Mouse (Mus musculus) heart, embryonic 10.5 days (tissue): ENCODE data around the gene Vav2. TPM values are rescaled to one million over a fixed set of nuclear protein-coding genes. Genes with fewer than 3 reads are reported as not detected.

Experiments used
- DNase-seq: peaks from one replicate; pipeline ENCODE4 v3.0.0-alpha.2; 2017; ENCODE audit warnings: low spot score
- H3K27ac ChIP-seq: fragments of 300-500 bp; sonication (generic); 2 replicates; pipeline ENCODE4 v1.5.1; 2016; ENCODE audit warnings: mild to moderate bottlenecking
- H3K27me3 ChIP-seq: fragments of 300-500 bp; sonication (generic); 2 replicates; pipeline ENCODE4 v1.6.1; 2016; ENCODE audit warnings: mild to moderate bottlenecking; ENCODE audit not compliant: poor library complexity, insufficient read depth, severe bottlenecking
- H3K36me3 ChIP-seq: fragments of 300-500 bp; sonication (generic); 2 replicates; pipeline ENCODE4 v1.6.1; 2016; ENCODE audit warnings: mild to moderate bottlenecking, moderate library complexity
- H3K4me1 ChIP-seq: fragments of 300-500 bp; sonication (generic); 2 replicates; pipeline ENCODE4 v1.6.1; 2016; ENCODE audit warnings: mild to moderate bottlenecking
- H3K4me3 ChIP-seq: fragments of 300-500 bp; sonication (generic); 2 replicates; pipeline ENCODE4 v1.5.1; 2016; ENCODE audit warnings: mild to moderate bottlenecking, moderate library complexity
- H3K9me3 ChIP-seq: fragments of 300-500 bp; sonication (generic); 2 replicates; pipeline ENCODE4 v1.6.1; 2016; ENCODE audit warnings: mild to moderate bottlenecking, moderate library complexity
- whole genome bisulfite sequencing: fragments of 180-500 bp; shearing (Covaris S2); methylation state at CpG from one replicate; pipeline ENCODE4 v1.1.7; 2016; 5-methylcytosine and 5-hydroxymethylcytosine counted together
- polyA plus RNA-seq: library from polyadenylated mRNA; unstranded; fragments of >200 nt; fragmentation: Nextera tagmentation; extraction: Ambion mirVana; gene quantifications from 2 replicates; pipeline ENCODE4 v1.2.1, GENCODE M21; 2016

Vav2 gene
- polyA plus RNA-seq, 1 experiment from 2014 or later = 8.1 TPM

DNA sequence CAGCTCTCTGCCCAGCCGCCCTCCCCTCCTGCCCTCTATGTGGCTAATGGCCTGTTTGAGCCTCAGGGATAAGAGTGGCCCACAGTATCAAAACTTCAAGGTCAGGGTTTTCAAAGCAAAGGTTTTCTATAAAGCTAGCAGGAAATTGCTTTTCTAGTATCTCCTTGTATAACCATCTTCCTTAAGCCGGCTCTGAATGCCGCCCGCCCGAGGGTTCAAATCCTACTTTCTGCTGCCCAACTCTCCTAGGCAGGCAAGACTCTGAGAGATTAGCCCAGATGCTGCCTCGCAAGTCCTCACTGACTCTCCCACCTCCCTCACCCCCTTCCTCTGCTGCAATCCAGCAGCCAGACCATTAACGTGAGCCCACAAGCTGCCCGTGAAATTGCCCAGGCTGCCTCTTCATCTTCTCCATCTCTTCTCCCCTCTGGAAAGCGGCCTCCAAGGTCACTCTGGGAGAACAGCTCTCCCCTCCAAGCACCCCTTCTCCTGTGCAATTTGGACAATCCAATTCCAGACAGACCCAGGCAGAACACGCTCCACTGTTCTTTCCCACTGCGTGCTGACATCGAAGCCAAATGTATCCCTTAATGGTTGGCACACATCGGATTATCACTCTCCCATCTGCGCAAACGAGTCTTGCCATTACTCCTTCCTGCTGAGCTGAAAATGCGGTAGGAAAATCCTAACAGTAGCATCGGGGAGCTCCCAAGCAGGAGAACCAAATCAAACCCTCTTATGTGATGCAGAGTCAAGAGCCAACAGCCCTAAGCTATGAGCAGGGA is 30.0 kb downstream of the Vav2 start:
- 57% methylated on average over 17 of the region's 17 CpGs for WGBS
- Histone ChIP-seq H3K36me3 (peaks cover 16% of the 10 kb centered on the region), H3K4me3 (no peak overlapping the region), H3K9me3 (no peaks in the 10 kb centered on the region), H3K27ac (peak overlapping the region; percentile 43; the same call in 1 of the 2 replicates), H3K4me1 (peaks cover 56% of the 10 kb centered on the region), H3K27me3 (no peaks in the 10 kb centered on the region)
- no peak for DNase-seq

GRCm38 (mm10) chr2:27394158-27394832 is 32.5 kb downstream of the Vav2 start:
- H3K9me3 ChIP-seq = no peaks in the 10 kb centered on the region
- peaks cover 4% of the 10 kb centered on the region for H3K36me3 ChIP-seq
- 68% methylated on average over 10 of the region's 10 CpGs for WGBS
- H3K4me3 ChIP-seq = no peak overlapping the region
- peaks cover 82% of the 10 kb centered on the region for H3K4me1 ChIP-seq
- H3K27ac ChIP-seq = no peak overlapping the region
- no peaks in the 10 kb centered on the region for H3K27me3 ChIP-seq
- DNase-seq = no peak

- H3K36me3 ChIP-seq = no peaks in the 10 kb centered on the region
- H3K4me1 ChIP-seq = peaks cover 89% of the 10 kb centered on the region
- no peaks in the 10 kb centered on the region for H3K27me3 ChIP-seq
- 14% methylated on average over 5 of the region's 5 CpGs for WGBS
- peak overlapping the region; percentile 42; the same call in 1 of the 2 replicates for H3K27ac ChIP-seq
- H3K4me3 ChIP-seq = no peak overlapping the region
- no peaks in the 10 kb centered on the region for H3K9me3 ChIP-seq
- DNase-seq = no peak
Observed at GRCm38 (mm10) chr2:27392278-27392677, 34.6 kb downstream of the Vav2 start.

- H3K4me1 ChIP-seq = peaks cover 74% of the 10 kb centered on the region
- H3K36me3 ChIP-seq = peaks cover 4% of the 10 kb centered on the region; the same call in 1 of the 2 replicates
- no peaks in the 10 kb centered on the region for H3K9me3 ChIP-seq
- WGBS = 14% methylated on average over 4 of the region's 4 CpGs
- H3K27me3 ChIP-seq = no peaks in the 10 kb centered on the region; the same call in 1 of the 2 replicates
- peak; percentile 84 for DNase-seq
- H3K4me3 ChIP-seq = 0 out of 2 replicates have a peak overlapping the region, but pooled peaks have one; percentile 16
- peak overlapping the region; percentile 56 for H3K27ac ChIP-seq
Observed at GRCm38 (mm10) chr2:27390775-27391174, 36.1 kb downstream of the Vav2 start.

DNA sequence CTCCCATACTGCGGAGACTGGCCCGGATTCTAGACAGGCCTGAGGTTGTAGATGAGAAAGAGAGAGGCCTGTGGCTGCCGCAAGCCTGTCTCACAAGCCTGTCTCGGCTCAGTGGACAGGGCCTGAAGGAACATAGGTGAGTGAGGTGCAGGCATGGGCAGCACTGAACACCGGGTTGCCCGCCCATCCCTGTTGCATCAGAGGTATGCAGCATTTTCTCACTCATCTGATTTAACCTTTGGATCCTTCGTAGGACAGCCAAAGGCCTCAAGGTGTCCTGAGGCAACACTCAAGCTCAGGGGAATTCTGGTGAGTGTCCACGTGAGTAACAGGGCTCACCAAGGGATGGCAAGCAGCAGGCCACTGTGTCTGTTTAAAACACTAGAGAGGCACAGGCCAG is 36.5 kb downstream of the Vav2 start:
- H3K27me3 ChIP-seq = no peaks in the 10 kb centered on the region; the same call in 1 of the 2 replicates
- H3K27ac ChIP-seq = peak overlapping the region; percentile 56
- peak overlapping the region; percentile 16; the same call in 1 of the 2 replicates for H3K4me3 ChIP-seq
- DNase-seq = no peak
- no peaks in the 10 kb centered on the region for H3K9me3 ChIP-seq
- 53% methylated on average over 8 of the region's 8 CpGs for WGBS
- peaks cover 7% of the 10 kb centered on the region; the same call in 1 of the 2 replicates for H3K36me3 ChIP-seq
- peaks cover 73% of the 10 kb centered on the region for H3K4me1 ChIP-seq

DNA sequence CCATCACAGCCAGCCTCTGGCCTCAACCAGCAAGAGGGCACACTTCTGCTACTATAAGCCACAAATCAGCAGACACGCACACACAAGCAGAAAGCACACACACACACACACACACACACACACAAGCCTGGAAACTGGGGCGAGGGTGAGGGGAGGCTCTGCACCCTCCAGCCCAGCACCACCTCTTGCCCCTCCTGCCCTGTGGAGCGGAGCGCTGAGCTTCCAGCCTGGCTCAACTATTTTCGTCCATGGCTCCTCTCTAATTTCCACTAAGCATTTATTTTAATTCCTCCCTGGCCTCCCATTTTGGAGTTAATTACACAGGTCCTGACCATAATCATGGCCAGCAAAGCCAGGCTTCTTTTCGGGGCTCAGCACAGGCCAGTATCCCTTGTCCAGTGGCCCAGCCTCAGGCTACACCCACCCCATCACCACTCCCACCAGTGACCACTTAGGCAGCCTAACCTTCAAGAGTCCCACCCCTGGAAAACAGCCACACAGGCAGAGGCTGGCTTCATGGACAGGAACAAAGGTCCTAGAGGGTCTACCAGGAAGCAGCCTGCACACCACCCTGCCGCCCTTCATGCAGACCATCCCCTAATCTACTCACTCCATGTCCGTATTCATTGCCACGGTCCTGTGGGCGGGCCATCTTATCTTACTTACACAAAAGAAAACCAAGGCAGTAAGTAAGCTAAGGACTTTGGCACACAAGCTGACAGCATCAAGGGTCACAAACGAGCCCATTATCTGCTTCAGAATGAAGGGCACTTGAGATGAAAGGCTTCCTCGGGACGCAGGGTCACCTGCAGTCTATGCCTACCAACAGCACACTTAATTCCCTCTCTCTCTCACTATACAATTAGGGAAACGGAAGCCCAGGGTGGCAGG is 37.3 kb downstream of the Vav2 start:
- no peaks in the 10 kb centered on the region; the same call in 1 of the 2 replicates for H3K27me3 ChIP-seq
- H3K4me1 ChIP-seq = peaks cover 69% of the 10 kb centered on the region
- no peaks in the 10 kb centered on the region for H3K9me3 ChIP-seq
- H3K27ac ChIP-seq = peak overlapping the region; percentile 56
- 34% methylated on average over 14 of the region's 14 CpGs for WGBS
- no peak for DNase-seq
- H3K36me3 ChIP-seq = peaks cover 7% of the 10 kb centered on the region; the same call in 1 of the 2 replicates
- peak overlapping the region; percentile 16; the same call in 1 of the 2 replicates for H3K4me3 ChIP-seq

DNA sequence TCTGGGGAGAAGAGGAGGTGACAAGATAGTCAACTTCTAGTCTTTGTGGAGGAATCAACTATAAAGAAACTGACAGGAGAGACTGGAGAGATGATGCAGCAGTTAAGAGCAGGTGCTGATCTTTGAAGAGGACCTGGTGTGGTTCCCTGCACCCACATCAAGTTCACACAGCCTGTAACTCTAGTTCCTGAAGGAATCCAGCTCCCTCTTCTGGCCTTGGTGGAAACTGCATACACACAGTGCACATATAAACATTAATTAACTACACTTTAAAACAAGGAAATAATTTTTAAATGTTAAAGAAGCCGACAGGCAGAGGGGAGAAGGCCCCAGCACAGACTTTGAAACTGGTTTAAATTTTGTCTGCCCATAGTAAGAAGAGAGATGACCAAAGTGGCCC is 39.6 kb downstream of the Vav2 start:
- no peaks in the 10 kb centered on the region for H3K9me3 ChIP-seq
- WGBS = 97% methylated on average over 1 of the region's 1 CpGs
- H3K27ac ChIP-seq = no peak overlapping the region
- no peak for DNase-seq
- peaks cover 7% of the 10 kb centered on the region; the same call in 1 of the 2 replicates for H3K36me3 ChIP-seq
- no peaks in the 10 kb centered on the region; the same call in 1 of the 2 replicates for H3K27me3 ChIP-seq
- H3K4me1 ChIP-seq = peaks cover 49% of the 10 kb centered on the region
- no peak overlapping the region for H3K4me3 ChIP-seq

DNA sequence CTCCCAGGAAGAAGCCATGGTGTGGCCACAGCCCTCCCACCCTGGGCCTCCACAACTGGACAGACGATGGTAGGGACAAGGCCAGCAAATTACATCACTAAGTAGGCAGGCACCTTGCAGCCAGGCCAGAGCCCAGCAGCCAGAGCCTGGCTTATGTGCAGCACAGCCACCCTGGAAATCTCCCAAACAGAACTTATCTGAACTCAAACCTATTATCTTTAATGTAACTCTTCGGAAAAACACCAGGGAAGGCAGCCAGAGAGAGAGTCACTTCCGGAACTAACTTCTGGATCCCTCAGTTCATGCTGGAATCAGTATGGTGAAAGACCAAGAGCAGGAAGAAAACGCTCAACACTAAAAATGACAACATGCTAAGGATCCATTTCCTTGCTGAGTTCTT is 45.1 kb downstream of the Vav2 start:
- H3K36me3 ChIP-seq = peaks cover 7% of the 10 kb centered on the region; the same call in 1 of the 2 replicates
- peak overlapping the region; percentile 72 for H3K27ac ChIP-seq
- H3K27me3 ChIP-seq = peaks cover 8% of the 10 kb centered on the region; the same call in 1 of the 2 replicates
- WGBS = 32% methylated on average over 4 of the region's 4 CpGs
- DNase-seq = no peak
- H3K4me1 ChIP-seq = peaks cover 59% of the 10 kb centered on the region
- no peak overlapping the region for H3K4me3 ChIP-seq
- no peaks in the 10 kb centered on the region for H3K9me3 ChIP-seq

GRCm38 (mm10) chr2:27381254-27381653 is 45.6 kb downstream of the Vav2 start:
- no peaks in the 10 kb centered on the region for H3K9me3 ChIP-seq
- H3K4me1 ChIP-seq = peaks cover 59% of the 10 kb centered on the region
- DNase-seq = no peak
- no peak overlapping the region for H3K4me3 ChIP-seq
- peaks cover 7% of the 10 kb centered on the region; the same call in 1 of the 2 replicates for H3K36me3 ChIP-seq
- H3K27me3 ChIP-seq = peaks cover 8% of the 10 kb centered on the region; the same call in 1 of the 2 replicates
- H3K27ac ChIP-seq = peak overlapping the region; percentile 72
- 76% methylated on average over 3 of the region's 3 CpGs for WGBS

DNA sequence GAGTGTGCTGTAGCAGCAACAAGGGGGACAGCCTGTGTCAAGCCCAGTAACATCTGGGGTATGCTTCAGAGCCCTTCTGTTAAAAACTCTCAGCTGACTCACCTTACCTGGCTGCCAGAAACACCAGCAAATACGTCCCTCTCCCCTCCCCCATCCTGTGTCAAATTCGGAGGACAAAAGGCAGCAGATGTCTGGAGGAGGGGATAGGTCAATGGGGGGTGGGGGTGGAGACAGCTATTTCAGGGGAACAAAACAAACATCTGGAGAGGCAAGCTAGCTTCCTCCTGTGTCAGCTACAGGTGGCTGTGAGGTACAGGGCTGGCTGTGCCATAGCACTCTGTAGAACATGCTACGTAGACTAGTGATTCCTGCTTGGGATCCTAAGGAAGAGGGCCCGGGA is 49.0 kb downstream of the Vav2 start:
- no peak for DNase-seq
- Histone ChIP-seq H3K4me1 (peaks cover 74% of the 10 kb centered on the region), H3K27ac (peak overlapping the region; percentile 36; the same call in 1 of the 2 replicates), H3K36me3 (no peaks in the 10 kb centered on the region), H3K4me3 (no peak overlapping the region), H3K27me3 (peaks cover 8% of the 10 kb centered on the region; the same call in 1 of the 2 replicates), H3K9me3 (no peaks in the 10 kb centered on the region)
- WGBS = 32% methylated on average over 4 of the region's 4 CpGs

- H3K36me3 ChIP-seq = no peaks in the 10 kb centered on the region
- 77% methylated on average over 8 of the region's 8 CpGs for WGBS
- H3K27me3 ChIP-seq = peaks cover 8% of the 10 kb centered on the region; the same call in 1 of the 2 replicates
- no peak overlapping the region for H3K27ac ChIP-seq
- H3K4me3 ChIP-seq = no peak overlapping the region
- no peak for DNase-seq
- H3K4me1 ChIP-seq = peaks cover 76% of the 10 kb centered on the region
- no peaks in the 10 kb centered on the region for H3K9me3 ChIP-seq
Observed at GRCm38 (mm10) chr2:27377164-27377563, 49.7 kb downstream of the Vav2 start.

DNA sequence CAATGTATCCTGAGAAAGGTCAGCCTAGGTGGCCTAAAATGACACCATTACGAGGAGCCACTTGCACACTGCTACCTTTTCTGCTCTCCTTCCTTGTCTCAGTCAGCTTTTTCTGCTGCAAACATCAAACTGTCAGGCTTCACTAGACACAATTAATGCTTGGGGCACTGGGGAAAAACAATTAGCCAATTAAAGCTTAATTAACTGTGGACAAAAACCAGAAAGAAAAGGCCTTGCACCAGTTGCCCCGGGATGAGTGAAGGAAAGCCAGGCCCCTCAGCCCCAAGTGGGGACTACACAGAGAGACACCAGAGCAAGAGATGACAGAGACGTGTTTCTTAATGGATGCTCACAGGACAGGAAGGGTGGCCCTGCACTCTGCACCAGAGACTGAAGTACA is 51.7 kb downstream of the Vav2 start:
- WGBS = 46% methylated on average over 3 of the region's 3 CpGs
- H3K9me3 ChIP-seq = no peaks in the 10 kb centered on the region
- H3K27ac ChIP-seq = no peak overlapping the region
- DNase-seq = no peak
- H3K4me3 ChIP-seq = no peak overlapping the region
- no peaks in the 10 kb centered on the region for H3K36me3 ChIP-seq
- H3K27me3 ChIP-seq = peaks cover 8% of the 10 kb centered on the region; the same call in 1 of the 2 replicates
- H3K4me1 ChIP-seq = peaks cover 62% of the 10 kb centered on the region
